Mouse (Mus musculus) neural tube, embryonic 10.5 days (tissue): ENCODE data around the gene Gm7271.

Source experiments
- DNase-seq: peaks from one replicate; pipeline ENCODE4 v3.0.0-alpha.2; 2017; ENCODE audit warnings: low spot score; ENCODE audit errors: extremely low spot score

The Gm7271 gene

GRCm38 (mm10) chr5:76483811-76484210 lies at the start of gene Gm7271:
Gene Gm7271, plus strand, starts transcription at chr5:76484040.
- no peak for DNase-seq

- DNase-seq, result no peak
Observed at GRCm38 (mm10) chr5:76437100-76437499, 46.7 kb upstream of the Gm7271 start.

GRCm38 (mm10) chr5:76437696-76438095 lies 46.1 kb upstream of the Gm7271 start:
- no peak for DNase-seq

- DNase-seq, result no peak
Observed at GRCm38 (mm10) chr5:76441431-76441830, 42.4 kb upstream of the Gm7271 start.

- no peak for DNase-seq
Observed at GRCm38 (mm10) chr5:76474931-76475330, 8.9 kb upstream of the Gm7271 start.

- DNase-seq, result no peak
Observed at GRCm38 (mm10) chr5:76476873-76477272, 7.0 kb upstream of the Gm7271 start.

GRCm38 (mm10) chr5:76477764-76478163 lies 6.1 kb upstream of the Gm7271 start:
- no peak for DNase-seq

- DNase-seq, result no peak
Observed at GRCm38 (mm10) chr5:76495126-76495525, 11.3 kb downstream of the Gm7271 start.

- DNase-seq, result no peak
Observed at GRCm38 (mm10) chr5:76522446-76522845, 38.6 kb downstream of the Gm7271 start.

GRCm38 (mm10) chr5:76524623-76525022 lies 40.8 kb downstream of the Gm7271 start:
- DNase-seq, result no peak

GRCm38 (mm10) chr5:76525066-76525465 lies 41.2 kb downstream of the Gm7271 start:
- DNase-seq, result no peak

- DNase-seq, result no peak
Observed at GRCm38 (mm10) chr5:76525829-76526228, 42.0 kb downstream of the Gm7271 start.

GRCm38 (mm10) chr5:76529040-76529703 lies 45.3 kb downstream of the Gm7271 start, which contains the start of gene Exoc1:
Gene Exoc1, plus strand, starts transcription at chr5:76529311.
- DNase-seq, result peak; percentile 98

- no peak for DNase-seq
Observed at GRCm38 (mm10) chr5:76529704-76530066, 45.8 kb downstream of the Gm7271 start.

GRCm38 (mm10) chr5:76533186-76533585 lies 49.3 kb downstream of the Gm7271 start:
- no peak for DNase-seq

GRCm38 (mm10) chr5:76536231-76536630 lies 52.4 kb downstream of the Gm7271 start:
- DNase-seq, result no peak

GRCm38 (mm10) chr5:76537578-76537977 lies 53.7 kb downstream of the Gm7271 start:
- DNase-seq, result no peak

GRCm38 (mm10) chr5:76540181-76540580 lies 56.3 kb downstream of the Gm7271 start:
- no peak for DNase-seq

- DNase-seq, result no peak
Observed at GRCm38 (mm10) chr5:76540842-76541241, 57.0 kb downstream of the Gm7271 start.

- DNase-seq, result no peak
Observed at GRCm38 (mm10) chr5:76543200-76543599, 59.4 kb downstream of the Gm7271 start.

GRCm38 (mm10) chr5:76550426-76550825 lies 66.6 kb downstream of the Gm7271 start:
- DNase-seq, result no peak

- DNase-seq, result peak; percentile 31
Observed at GRCm38 (mm10) chr5:76565321-76565720, 81.5 kb downstream of the Gm7271 start.
